18 mouse cellular contexts compared by ENCODE assay signal in the genomic region with DNA sequence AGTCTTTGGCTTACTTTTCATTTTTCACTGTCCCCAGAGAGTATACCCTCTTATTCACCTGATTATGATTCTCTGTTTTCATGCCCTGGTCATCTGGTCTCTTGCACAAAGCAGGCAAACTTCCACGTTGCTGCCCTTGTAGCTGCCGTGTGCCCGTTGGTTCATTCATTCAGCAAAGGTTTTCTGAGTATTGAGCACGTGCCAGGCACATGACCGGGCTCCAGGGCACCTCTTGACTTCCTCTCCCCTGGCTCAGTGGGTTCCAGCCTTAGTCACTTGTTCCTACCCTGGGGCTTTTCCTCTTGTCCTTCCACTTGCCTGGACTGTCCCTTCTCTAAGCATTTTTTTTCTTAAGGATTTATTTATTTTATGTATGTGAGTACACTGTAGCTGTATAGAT. TPM values are rescaled to one million over a fixed set of nuclear protein-coding genes. Genes with fewer than 3 reads are reported as not detected.
DNase-seq lines count a peak whose midpoint lies in the region; ATAC-seq and TF ChIP-seq lines count a peak whose summit lies in the region.
"Had no signal": no experiment of that assay in that cellular context is flagged by ENCODE, and none has a peak within 500 bp of the region (broad histone marks: within the 10 kb centered on the region; RNA-seq: fewer than 3 reads in every experiment).

No protein-coding gene starts in this region.

- dilution Hi-C loops in CH12.LX (cut with MboI; ENCODE audit: extremely low pct_ligation_motif_present, extremely low pct_unique_long_range_greater_than_20kb, low sequenced_read_pairs): no loop called here

- H3K9ac ChIP-seq in hindbrain, embryonic 13.5 days: no peak overlapping the region
- no peak overlapping the region for H3K9ac ChIP-seq in hindbrain, postnatal 0 days (replicated peaks; ENCODE audit: low read length)
- H3K9ac ChIP-seq in CH12.LX (ENCODE audit: insufficient read depth, low read depth): no peak overlapping the region
- H3K9ac ChIP-seq in midbrain, embryonic 11.5 days (ENCODE audit: low read length): no peak overlapping the region

- no peak for TF ChIP-seq CTCF in hindbrain, postnatal 0 days (IDR thresholded peaks at IDR 0.05; ENCODE audit: low read depth)
- no peak for TF ChIP-seq CTCF in CH12.LX (conservative IDR thresholded peaks at IDR 0.05 in 1 of 2, IDR thresholded peaks at IDR 0.05 in 1 of 2; ENCODE audit: low read depth in 2 of 2, low read length in 2 of 2)

- H3K9me3 ChIP-seq in hindbrain, embryonic 13.5 days: no peaks in the 10 kb centered on the region
- H3K9me3 ChIP-seq in hindbrain, postnatal 0 days (ENCODE audit: low read length): no peaks in the 10 kb centered on the region
- no peaks in the 10 kb centered on the region for H3K9me3 ChIP-seq in CH12.LX (replicated peaks; ENCODE audit: low read length)
- H3K9me3 ChIP-seq in midbrain, embryonic 11.5 days (ENCODE audit: control insufficient read depth, low read length): no peaks in the 10 kb centered on the region

- H3K4me2 ChIP-seq in hindbrain, embryonic 13.5 days: no peak overlapping the region
- no peak overlapping the region for H3K4me2 ChIP-seq in hindbrain, postnatal 0 days (ENCODE audit: low read depth, low read length)
- no peak overlapping the region; the same call in 1 of the 2 replicates for H3K4me2 ChIP-seq in CH12.LX (ENCODE audit: insufficient read depth, low read depth, poor library complexity, severe bottlenecking)
- no peak overlapping the region for H3K4me2 ChIP-seq in midbrain, embryonic 11.5 days

- in situ Hi-C loops in CH12.LX (cut with MboI; ENCODE audit: low pct_ligation_motif_present, low pct_unique_long_range_greater_than_20kb, low sequenced_read_pairs): no loop called here

- no peaks in the 10 kb centered on the region for H3K36me3 ChIP-seq in hindbrain, embryonic 13.5 days
- no peaks in the 10 kb centered on the region for H3K36me3 ChIP-seq in hindbrain, postnatal 0 days (ENCODE audit: insufficient read depth, low read length)
- H3K36me3 ChIP-seq in CH12.LX (replicated peaks in 1 of 2; ENCODE audit: control insufficient read depth in 1 of 2, insufficient read depth in 1 of 2, low read length in 1 of 2): no peaks in the 10 kb centered on the region
- no peaks in the 10 kb centered on the region for H3K36me3 ChIP-seq in midbrain, embryonic 11.5 days (ENCODE audit: control insufficient read depth, insufficient read depth, low read length)

- no peak for TF ChIP-seq POLR2A in CH12.LX (IDR thresholded peaks at IDR 0.05; ENCODE audit: low read depth, low read length)

- TF ChIP-seq RAD21 in CH12.LX (IDR thresholded peaks at IDR 0.05; ENCODE audit: low read depth, low read length): no peak

- WGBS in hindbrain, embryonic 13.5 days: 78% methylated on average over 5 of the region's 5 CpGs
- WGBS in hindbrain, postnatal 0 days: 53% methylated on average over 5 of the region's 5 CpGs
- 79% methylated on average over 5 of the region's 5 CpGs for WGBS in midbrain, embryonic 11.5 days

- peaks cover 28% of the 10 kb centered on the region for H3K4me1 ChIP-seq in hindbrain, embryonic 13.5 days (replicated peaks)
- no peaks in the 10 kb centered on the region for H3K4me1 ChIP-seq in hindbrain, postnatal 0 days (ENCODE audit: insufficient read depth, low read length)
- peaks cover 0 to 9% of the 10 kb centered on the region in 2 experiments; a peak in 2 of 4 replicates for H3K4me1 ChIP-seq in CH12.LX (ENCODE audit: control insufficient read depth in 1 of 2, insufficient read depth in 2 of 2)
- H3K4me1 ChIP-seq in midbrain, embryonic 11.5 days (ENCODE audit: control insufficient read depth, insufficient read depth, low read length): peaks cover 9% of the 10 kb centered on the region

- H3K79me2 ChIP-seq in CH12.LX (replicated peaks; ENCODE audit: control insufficient read depth, extremely low read depth, insufficient read depth, poor library complexity, severe bottlenecking): no peaks in the 10 kb centered on the region

- 0 out of 2 replicates have a peak overlapping the region, but pooled peaks have one; percentile 20 for H3K27ac ChIP-seq in hindbrain, embryonic 13.5 days
- no peak overlapping the region for H3K27ac ChIP-seq in hindbrain, postnatal 0 days
- no peak overlapping the region for H3K27ac ChIP-seq in CH12.LX (ENCODE audit: insufficient read depth, low read depth)
- H3K27ac ChIP-seq in midbrain, embryonic 11.5 days (ENCODE audit: low read depth, low read length): no peak overlapping the region
- H3K27ac ChIP-seq: stomach, postnatal 0 days had no signal

- ATAC-seq in hindbrain, embryonic 13.5 days (ENCODE audit: low FRiP score): no peak
- ATAC-seq in hindbrain, postnatal 0 days: no peak
- ATAC-seq in frontal cortex, adult (ENCODE audit: low TSS enrichment): no peak; the same call in 1 of the 2 replicates
- no peak for ATAC-seq in midbrain, embryonic 11.5 days (ENCODE audit: low FRiP score)

- DNase-seq in hindbrain, postnatal 0 days (ENCODE audit: low spot score): no peak
- peak; percentile 29 for DNase-seq in CH12.LX (ENCODE audit: extremely low read depth)
- peak; percentile 56 for DNase-seq in NIH3T3 (ENCODE audit: low read depth)
- DNase-seq in kidney, adult 9 months: peak; percentile 91
- DNase-seq in adipocyte (ENCODE audit: low spot score): no peak
- DNase-seq in midbrain, embryonic 11.5 days (ENCODE audit: low spot score, missing footprints): no peak
- DNase-seq: cerebellum, adult 11 months had no signal

- no peaks in the 10 kb centered on the region for H3K27me3 ChIP-seq in hindbrain, embryonic 13.5 days
- no peaks in the 10 kb centered on the region for H3K27me3 ChIP-seq in hindbrain, postnatal 0 days (ENCODE audit: insufficient read depth, low read length)
- no peaks in the 10 kb centered on the region for H3K27me3 ChIP-seq in CH12.LX (replicated peaks)
- no peaks in the 10 kb centered on the region for H3K27me3 ChIP-seq in midbrain, embryonic 11.5 days (ENCODE audit: control insufficient read depth, insufficient read depth, low read length)

- H3K4me3 ChIP-seq in hindbrain, embryonic 13.5 days: no peak overlapping the region
- no peak overlapping the region for H3K4me3 ChIP-seq in hindbrain, postnatal 0 days (ENCODE audit: low read length)
- no peak overlapping the region for H3K4me3 ChIP-seq in CH12.LX (replicated peaks in 1 of 3; ENCODE audit: low read depth in 2 of 3, low read length in 2 of 3, poor library complexity in 1 of 3)
- H3K4me3 ChIP-seq in midbrain, embryonic 11.5 days (ENCODE audit: low read depth, low read length): no peak overlapping the region

- TF ChIP-seq EP300 in CH12.LX (IDR thresholded peaks at IDR 0.05; ENCODE audit: low read length): no peak

TF ChIP-seq in CH12.LX, 34 proteins besides CTCF, POLR2A, EP300 and RAD21:
- TF ChIP-seq MAFK (IDR thresholded peaks at IDR 0.05; ENCODE audit: insufficient replicate concordance, low read length): no peak
- no peak for TF ChIP-seq ETS1 (conservative IDR thresholded peaks at IDR 0.05; ENCODE audit: low read depth, low read length)
- peak; percentile 44; the same call in 1 of the 2 replicates for TF ChIP-seq MAX (IDR thresholded peaks at IDR 0.05; ENCODE audit: low read length)
- TF ChIP-seq BHLHE40 (IDR thresholded peaks at IDR 0.05; ENCODE audit: low read depth, low read length): peak; percentile 92

RNA-seq across cellular contexts. Expression of gene Nudt4, which starts 52.9 kb away (rescaled TPM):
- 74.6 and 76.5 TPM in 2 replicates for polyA plus RNA-seq in hindbrain, embryonic 13.5 days (2015; fragmentation: Nextera tagmentation; extraction: Ambion mirVana)
- 52.3 and 55.5 TPM in 2 replicates for total RNA-seq in hindbrain, postnatal 0 days (2014; rRNA removed)
- 64.3 and 64.7 TPM in 2 replicates for polyA plus RNA-seq in hindbrain, postnatal 0 days (2015; fragmentation: Nextera tagmentation; extraction: Ambion mirVana)
- total RNA-seq in CH12.LX (2012; rRNA removed): 23.7 and 33.2 TPM in 2 replicates
- total RNA-seq in CH12.LX (2014; rRNA removed): 38.0 and 39.2 TPM in 2 replicates
- polyA plus RNA-seq in CH12.LX (2012; ENCODE audit: insufficient read length, low read depth): 61.1 and 67.4 TPM in 2 replicates
- polyA plus RNA-seq in midbrain, embryonic 11.5 days (2014; fragmentation: Nextera tagmentation; extraction: Ambion mirVana): 141 and 148 TPM in 2 replicates

RNA-seq across cellular contexts. Expression of gene Anapc15-ps, which starts 56.4 kb away (rescaled TPM):
- not detected in 2 replicates for polyA plus RNA-seq in hindbrain, embryonic 13.5 days (2015; fragmentation: Nextera tagmentation; extraction: Ambion mirVana)
- total RNA-seq in hindbrain, postnatal 0 days (2014; rRNA removed): not detected in 2 replicates
- 0.54 TPM in 1 of 2 replicates, not detected in the other for polyA plus RNA-seq in hindbrain, postnatal 0 days (2015; fragmentation: Nextera tagmentation; extraction: Ambion mirVana)
- total RNA-seq in CH12.LX (2012; rRNA removed) (0.63 TPM in 1 of 2 replicates, not detected in the other), CH12.LX (2014; rRNA removed) (2.8 and 5.3 TPM in 2 replicates)
- 1.1 TPM in 1 of 2 replicates, not detected in the other for polyA plus RNA-seq in CH12.LX (2012; ENCODE audit: insufficient read length, low read depth)
- not detected in 2 replicates for polyA plus RNA-seq in midbrain, embryonic 11.5 days (2014; fragmentation: Nextera tagmentation; extraction: Ambion mirVana)
- total RNA-seq: gastrocnemius, adult 8-10 months; hematopoietic stem cell, adult 5-6 weeks; left cerebral cortex, postnatal 36 days; MEL had no signal
- polyA plus RNA-seq: embryonic facial prominence, embryonic 11.5 days; forebrain, embryonic 11.5 days; large intestine, adult 2 months; liver, embryonic 16.5 days; stomach, postnatal 0 days had no signal

Comparison
In these comparisons a context has a peak if more than half of its experiments do, and no peak if none do; other contexts are left out.
1. DNase-seq: peak in CH12.LX (single experiment), NIH3T3 (single experiment) and kidney, adult 9 months (single experiment); none in hindbrain, postnatal 0 days (single experiment), adipocyte (single experiment) and midbrain, embryonic 11.5 days (single experiment).